Mouse (Mus musculus) right cerebral cortex, postnatal 4 days (tissue): ENCODE measurements around the gene Esam.
A peak's percentile ranks its signal among the peaks of the same experiment; 100 is the strongest.

Experiments
- DNase-seq: peaks from one replicate; pipeline ENCODE4 v3.0.0-alpha.2; 2022

Esam gene

DNA sequence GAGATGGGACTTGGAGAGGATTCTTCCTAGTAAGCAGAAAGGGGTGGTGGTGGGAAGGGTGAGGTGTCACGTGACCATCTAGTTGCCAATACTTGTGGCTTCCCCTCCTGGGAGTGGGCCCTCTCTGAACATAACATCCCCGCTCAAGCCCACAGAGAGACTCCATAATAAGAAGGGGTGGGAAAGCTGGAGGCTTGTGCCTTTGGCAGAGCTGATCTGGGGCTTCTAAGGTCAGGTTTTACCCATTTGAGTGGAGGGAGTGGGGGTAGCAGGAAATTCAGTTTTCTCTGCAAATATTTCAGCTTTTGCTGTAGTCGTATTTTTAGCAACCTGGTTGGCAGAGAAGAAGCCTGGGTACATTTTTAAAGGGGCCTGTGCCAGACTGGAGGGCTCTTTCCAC is 28.5 kb downstream of the Esam start:
- DNase-seq = no peak

GRCm38 (mm10) chr9:37560617-37561016 is 32.7 kb downstream of the Esam start:
- DNase-seq = no peak

GRCm38 (mm10) chr9:37563805-37564204 is 35.9 kb downstream of the Esam start:
- no peak for DNase-seq

DNA sequence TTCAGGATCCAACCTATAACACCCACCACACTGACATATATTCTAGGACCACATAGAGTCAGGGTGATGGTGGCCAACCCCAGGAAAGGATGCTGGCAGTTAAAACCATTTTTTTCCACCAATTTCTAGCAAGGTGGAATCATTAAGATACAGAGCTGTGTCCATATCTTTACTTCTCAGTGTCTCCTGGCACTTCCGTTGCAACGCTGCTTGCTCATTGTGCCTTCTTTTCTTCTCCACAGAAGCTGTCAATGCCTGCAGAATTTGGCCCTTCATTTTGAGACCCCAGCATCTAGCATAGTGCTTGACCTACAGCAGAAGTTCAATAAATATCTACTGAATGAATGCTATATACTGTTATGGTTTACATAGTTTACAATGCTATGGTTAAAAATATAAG is 39.1 kb downstream of the Esam start:
- DNase-seq = no peak

DNA sequence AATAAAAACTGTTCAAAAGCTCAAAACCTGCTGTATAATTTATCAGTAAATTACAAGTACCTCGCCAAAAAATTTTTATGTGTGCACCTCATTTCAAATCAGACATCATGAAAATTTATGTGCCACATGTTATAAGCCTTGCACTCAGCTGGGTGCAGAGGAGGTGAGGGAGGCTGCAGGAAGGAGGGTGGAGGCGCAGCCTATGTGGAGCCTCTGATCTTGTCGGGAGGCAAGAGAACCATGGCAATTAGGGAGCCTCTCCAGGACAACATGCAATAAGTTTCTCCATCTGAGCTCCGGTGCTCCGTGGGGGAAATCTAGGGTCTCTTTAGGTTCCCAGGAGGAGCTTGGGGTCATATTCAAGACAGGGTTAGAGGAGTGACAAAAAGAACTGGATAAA is 39.6 kb downstream of the Esam start:
- DNase-seq = no peak

GRCm38 (mm10) chr9:37567892-37568604 is 40.2 kb downstream of the Esam start:
- peak; percentile 15 for DNase-seq

DNA sequence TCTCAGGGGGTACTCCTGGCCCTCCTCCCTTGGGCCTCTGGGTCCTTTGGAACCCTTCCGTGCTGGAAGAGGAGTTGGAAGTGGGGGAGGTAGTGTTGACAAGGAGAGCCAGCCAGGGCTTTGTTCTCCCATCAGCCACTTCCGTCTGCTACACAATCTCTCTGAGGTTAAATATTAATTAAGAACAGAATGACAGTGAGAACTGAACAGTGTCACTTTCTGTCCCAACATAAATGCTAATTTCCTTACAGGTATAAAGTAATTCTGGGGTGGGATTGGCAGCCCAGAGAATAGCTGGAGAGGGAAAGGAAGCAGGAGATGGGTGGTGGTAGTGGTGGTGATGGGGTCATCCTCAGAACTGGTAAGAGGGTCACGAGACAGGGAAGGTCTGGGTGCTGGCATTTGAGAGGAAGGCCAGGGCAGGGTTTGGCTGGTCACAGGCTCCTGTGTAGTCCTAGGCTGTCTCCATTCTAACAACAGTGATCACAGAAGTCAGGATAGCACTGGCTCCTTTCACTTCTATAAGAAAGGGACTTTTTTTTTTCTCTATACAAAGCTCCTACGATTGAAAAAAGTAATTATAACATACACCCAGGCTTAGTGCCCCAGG is 40.8 kb downstream of the Esam start:
- no peak for DNase-seq

GRCm38 (mm10) chr9:37569231-37569835 is 41.5 kb downstream of the Esam start:
- no peak for DNase-seq

- DNase-seq = no peak
Measured at GRCm38 (mm10) chr9:37572204-37572876, 44.5 kb downstream of the Esam start.

DNA sequence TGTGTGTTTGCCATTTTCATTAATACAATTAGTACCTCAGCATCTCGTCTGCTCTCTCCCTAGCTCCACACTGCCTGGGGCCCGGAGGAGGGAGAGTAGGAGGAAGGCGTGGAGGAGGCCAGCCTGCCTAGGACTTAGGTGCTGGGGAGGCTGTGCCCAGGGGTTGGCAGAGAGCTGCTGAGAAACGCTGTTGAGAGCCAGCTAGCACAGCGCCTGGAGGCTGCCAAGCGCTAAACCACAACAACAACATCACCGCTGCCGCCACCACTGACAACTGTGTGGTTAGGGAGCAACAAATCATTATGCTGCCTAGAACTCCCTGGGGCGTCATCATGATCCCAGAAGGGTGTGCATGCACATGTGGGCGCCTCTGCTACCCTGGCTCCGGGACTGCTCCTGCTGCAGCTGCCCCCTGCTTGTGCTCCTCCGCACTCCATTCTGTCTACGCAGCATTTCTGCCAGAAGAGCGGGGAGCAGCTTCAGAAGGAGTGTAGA is 48.6 kb downstream of the Esam start:
- DNase-seq = peak; percentile 27

- DNase-seq = no peak
Measured at GRCm38 (mm10) chr9:37583594-37583993, 55.7 kb downstream of the Esam start.

- no peak for DNase-seq
Measured at GRCm38 (mm10) chr9:37586718-37587117, 58.8 kb downstream of the Esam start.
